Mouse (Mus musculus) hindbrain, embryonic 14.5 days (tissue): ENCODE results near the gene Rasl10b. TPM values are rescaled to one million over a fixed set of nuclear protein-coding genes. Genes with fewer than 3 reads are reported as not detected.
A peak's percentile ranks its signal among the peaks of the same experiment; 100 is the strongest.

Experiments
- ATAC-seq: fragments of 200-750 bp; cut with Nextera tagmentation; 2 replicates; pipeline ENCODE4 v1.8.0; 2017; ENCODE audit warnings: moderate number of reproducible peaks, mild to moderate bottlenecking, moderate TSS enrichment, moderate library complexity; ENCODE audit not compliant: low FRiP score
- DNase-seq: peaks from one replicate; pipeline ENCODE4 v3.0.0-alpha.2; 2015; ENCODE audit warnings: low spot score
- H3K27ac ChIP-seq: fragments of 300-500 bp; sonication (generic); 2 replicates; pipeline ENCODE4 v1.5.1; 2014; ENCODE audit warnings: mild to moderate bottlenecking, moderate library complexity
- H3K27me3 ChIP-seq: fragments of 300-500 bp; sonication (generic); 2 replicates; pipeline ENCODE4 v1.6.1; 2014; ENCODE audit warnings: mild to moderate bottlenecking, low read length, mixed read lengths; ENCODE audit not compliant: control insufficient read depth, insufficient read depth
- H3K36me3 ChIP-seq: fragments of 300-500 bp; sonication (generic); replicated peaks from 2 replicates; pipeline ENCODE4 v1.6.1; 2014; ENCODE audit not compliant: control insufficient read depth, insufficient read depth
- H3K4me1 ChIP-seq: fragments of 300-500 bp; sonication (generic); replicated peaks from 2 replicates; pipeline ENCODE4 v1.6.1; 2014; ENCODE audit warnings: antibody characterized with exemption, low read length, mixed read lengths; ENCODE audit not compliant: control insufficient read depth, insufficient read depth
- H3K4me2 ChIP-seq: fragments of 300-500 bp; sonication (generic); replicated peaks from 2 replicates; pipeline ENCODE4 v1.6.1; 2014; ENCODE audit warnings: mild to moderate bottlenecking, moderate library complexity
- H3K4me3 ChIP-seq: fragments of 300-500 bp; sonication (generic); replicated peaks from 2 replicates; pipeline ENCODE4 v1.5.1; 2014; ENCODE audit warnings: mild to moderate bottlenecking, low read length
- H3K9ac ChIP-seq: fragments of 300-500 bp; sonication (generic); 2 replicates; pipeline ENCODE4 v1.6.1; 2014
- H3K9me3 ChIP-seq: fragments of 300-500 bp; sonication (generic); 2 replicates; pipeline ENCODE4 v1.6.1; 2016; ENCODE audit warnings: low read length; ENCODE audit not compliant: control insufficient read depth
- WGBS: fragments of 180-500 bp; shearing (Covaris S2); extraction: QIAGEN DNeasy Blood & Tissue Kit; methylation state at CpG from one replicate; pipeline ENCODE4 v1.1.7; 2014; 5-methylcytosine and 5-hydroxymethylcytosine counted together
- polyA plus RNA-seq: library from polyadenylated mRNA; unstranded; fragments of >200 nt; fragmentation: Nextera tagmentation; extraction: Ambion mirVana; gene quantifications from 2 replicates; pipeline ENCODE4 v1.2.1, GENCODE M21; 2014

Rasl10b gene
- polyA plus RNA-seq = 27.1 and 28.6 TPM in 2 replicates

DNA sequence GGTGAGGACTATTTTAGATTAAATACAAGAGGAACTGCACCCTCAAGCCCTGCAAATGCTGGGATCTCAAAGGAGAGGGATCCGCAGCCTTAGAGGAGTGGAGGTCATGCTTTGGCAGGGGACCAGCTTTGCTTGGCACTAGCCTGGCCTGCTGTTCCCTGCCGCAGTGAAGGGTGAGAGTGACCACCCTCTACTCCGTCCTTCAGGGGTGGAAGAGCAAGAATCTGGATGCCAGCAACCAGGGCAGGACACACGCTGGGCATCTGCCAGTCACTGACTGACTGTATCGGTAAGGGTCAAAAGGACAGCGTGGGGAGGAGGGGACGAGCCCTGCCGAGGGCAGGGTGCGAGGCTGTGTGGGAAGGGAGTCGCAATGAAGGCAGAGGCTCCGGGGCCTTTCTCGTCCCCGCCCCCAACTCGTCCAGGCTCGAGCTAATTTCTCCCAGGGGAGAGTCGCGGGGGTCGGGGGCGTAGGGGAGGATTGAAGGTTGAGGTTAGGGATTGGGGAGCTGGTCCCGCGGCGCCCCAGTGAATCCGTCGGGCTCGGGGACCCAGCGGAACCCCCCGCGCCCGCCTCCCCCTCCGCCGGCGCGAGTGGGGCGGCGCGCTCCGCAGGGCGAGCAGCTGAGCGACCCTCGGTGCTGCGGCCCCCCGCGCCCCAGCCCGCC lies at the start of gene Rasl10b:
Gene Rasl10b, plus strand, starts transcription at position 51 of the 668 bp plus-strand sequence.
- no peaks in the 10 kb centered on the region for H3K36me3 ChIP-seq
- peak within 1 kb of the TSS; percentile 49; the same call in 1 of the 2 replicates for H3K27ac ChIP-seq
- peak within 1 kb of the TSS; percentile 89 for H3K9ac ChIP-seq
- peak within 1 kb of the TSS; percentile 77 for H3K4me3 ChIP-seq
- DNase-seq = peak; percentile 66
- peak; percentile 81 for ATAC-seq
- peak within 1 kb of the TSS; percentile 69 for H3K4me2 ChIP-seq
- no peaks in the 10 kb centered on the region for H3K27me3 ChIP-seq
- H3K9me3 ChIP-seq = no peaks in the 10 kb centered on the region
- peaks cover 12% of the 10 kb centered on the region; the same call in 1 of the 2 replicates for H3K4me1 ChIP-seq
- 1% methylated on average over 23 of the region's 44 CpGs for WGBS

DNA sequence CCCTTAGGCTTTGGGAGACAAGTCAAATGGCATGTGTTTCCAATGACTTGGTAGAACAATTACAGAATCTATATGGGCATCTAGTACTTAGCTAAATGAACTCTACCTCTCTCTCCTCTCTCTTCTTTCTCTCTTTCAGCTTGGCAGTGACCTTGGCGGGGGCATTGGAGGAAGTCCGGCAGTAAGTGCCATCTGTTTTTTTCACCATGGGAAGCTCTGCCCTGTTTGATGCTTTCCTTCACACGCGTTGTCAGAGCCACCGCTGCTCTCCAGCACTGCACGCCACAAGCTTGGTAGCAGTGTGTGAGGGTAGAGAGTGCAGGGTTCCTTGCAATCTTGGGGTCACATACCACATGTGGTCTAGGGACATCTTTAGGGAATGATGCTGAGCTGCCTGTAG lies 44.3 kb upstream of the Rasl10b start:
- Histone ChIP-seq H3K27ac (no peak overlapping the region), H3K4me2 (no peak overlapping the region), H3K9me3 (no peaks in the 10 kb centered on the region), H3K27me3 (no peaks in the 10 kb centered on the region), H3K4me1 (no peaks in the 10 kb centered on the region), H3K4me3 (no peak overlapping the region), H3K36me3 (peaks cover 58% of the 10 kb centered on the region), H3K9ac (no peak overlapping the region)
- 94% methylated on average over 6 of the region's 6 CpGs for WGBS
- DNase-seq = no peak
- no peak for ATAC-seq

DNA sequence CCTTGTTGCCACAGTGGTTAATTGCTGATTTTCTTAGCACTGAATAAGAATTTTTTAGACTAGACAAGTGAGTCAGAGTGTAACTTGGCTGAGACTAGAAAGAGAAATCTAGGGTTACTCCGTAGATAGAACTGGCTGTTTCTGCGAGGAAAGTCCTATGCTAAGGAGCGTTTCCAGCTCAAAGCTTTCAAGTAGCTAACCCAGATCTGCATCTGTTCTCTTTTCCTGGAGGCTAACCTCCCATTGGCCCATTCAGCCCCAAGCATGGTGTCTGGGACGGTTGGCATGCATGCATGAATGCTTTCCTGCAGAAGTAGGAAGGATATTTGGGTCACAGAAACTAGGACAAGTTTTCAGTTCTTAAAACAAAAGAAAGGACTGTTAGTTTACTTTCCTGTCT lies 37.7 kb upstream of the Rasl10b start:
- Histone ChIP-seq H3K4me1 (no peaks in the 10 kb centered on the region), H3K4me3 (no peak overlapping the region), H3K36me3 (peaks cover 91% of the 10 kb centered on the region), H3K9me3 (no peaks in the 10 kb centered on the region), H3K27me3 (no peaks in the 10 kb centered on the region), H3K4me2 (no peak overlapping the region), H3K9ac (no peak overlapping the region), H3K27ac (no peak overlapping the region)
- DNase-seq (no peak), ATAC-seq (no peak)
- 82% methylated on average over 4 of the region's 4 CpGs for WGBS

DNA sequence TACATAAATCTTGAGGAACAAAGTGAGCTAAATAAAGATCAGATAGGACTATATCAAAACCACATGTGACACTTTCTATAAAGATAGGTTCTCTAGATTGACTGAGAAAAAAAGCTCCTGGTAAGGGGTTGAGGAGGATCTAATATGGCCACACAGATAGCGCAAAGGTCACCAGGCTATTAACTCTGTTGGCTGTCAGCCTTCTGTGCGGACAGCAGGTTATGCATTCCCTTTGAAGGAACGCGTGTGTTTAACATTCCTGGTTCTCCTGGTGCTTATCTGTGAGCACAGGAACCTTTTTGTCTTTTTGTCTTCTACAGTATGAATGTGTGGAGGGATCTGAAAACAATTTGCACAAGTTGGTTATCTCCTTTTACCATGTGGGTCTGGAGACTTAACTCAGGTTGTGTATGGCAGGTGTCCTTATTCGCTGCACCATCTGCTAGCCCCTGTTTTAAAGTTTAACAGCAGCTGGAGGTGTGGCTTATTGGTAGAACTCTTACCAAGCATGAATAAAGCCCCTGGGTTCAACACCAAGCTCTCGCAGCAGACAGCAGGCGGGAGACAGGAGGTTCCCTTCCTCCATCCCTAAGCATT lies 29.1 kb upstream of the Rasl10b start:
- H3K4me1 ChIP-seq = peaks cover 4% of the 10 kb centered on the region
- H3K27me3 ChIP-seq = no peaks in the 10 kb centered on the region
- peaks cover 34% of the 10 kb centered on the region for H3K36me3 ChIP-seq
- WGBS = 83% methylated on average over 7 of the region's 7 CpGs
- H3K4me2 ChIP-seq = no peak overlapping the region
- no peak overlapping the region for H3K27ac ChIP-seq
- ATAC-seq (no peak), DNase-seq (no peak)
- H3K9ac ChIP-seq = no peak overlapping the region
- H3K9me3 ChIP-seq = no peaks in the 10 kb centered on the region
- no peak overlapping the region for H3K4me3 ChIP-seq

DNA sequence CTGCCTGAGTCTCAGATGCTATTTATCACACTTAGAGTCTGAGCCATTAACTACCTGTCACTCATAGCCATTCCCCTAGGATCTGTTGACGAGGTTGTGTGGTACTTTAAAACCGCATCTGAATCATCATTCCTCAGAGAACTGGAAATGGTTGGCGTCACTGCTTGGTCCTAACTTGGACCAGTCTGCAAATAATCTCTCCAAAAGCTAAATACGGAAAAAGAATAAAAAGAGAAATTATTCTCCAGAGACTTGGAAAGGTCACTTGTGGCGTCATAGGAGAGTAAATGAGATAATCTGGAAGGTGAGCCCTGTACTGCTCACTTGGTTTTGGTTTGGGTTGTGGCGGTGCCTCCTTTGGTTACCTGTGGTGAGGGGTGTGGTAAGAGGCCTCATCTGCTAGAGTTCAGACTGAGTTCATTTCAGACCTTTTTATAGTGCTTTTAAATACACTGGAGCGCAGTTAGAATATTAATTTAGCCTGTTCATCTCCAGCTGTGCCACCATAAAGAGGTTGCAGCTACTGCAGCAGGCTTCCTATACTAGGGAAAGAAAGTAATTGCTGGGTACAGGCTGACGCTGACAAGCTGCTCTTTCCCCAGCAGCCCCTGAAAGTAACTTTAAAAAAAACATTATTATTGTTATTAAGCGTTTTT lies 25.9 kb upstream of the Rasl10b start:
- Histone ChIP-seq H3K4me2 (no peak overlapping the region), H3K9ac (no peak overlapping the region), H3K27ac (no peak overlapping the region), H3K9me3 (no peaks in the 10 kb centered on the region), H3K27me3 (no peaks in the 10 kb centered on the region), H3K36me3 (peaks cover 15% of the 10 kb centered on the region), H3K4me1 (peaks cover 4% of the 10 kb centered on the region), H3K4me3 (no peak overlapping the region)
- 37% methylated on average over 9 of the region's 9 CpGs for whole genome bisulfite sequencing
- ATAC-seq = no peak
- peak; percentile 28 for DNase-seq

DNA sequence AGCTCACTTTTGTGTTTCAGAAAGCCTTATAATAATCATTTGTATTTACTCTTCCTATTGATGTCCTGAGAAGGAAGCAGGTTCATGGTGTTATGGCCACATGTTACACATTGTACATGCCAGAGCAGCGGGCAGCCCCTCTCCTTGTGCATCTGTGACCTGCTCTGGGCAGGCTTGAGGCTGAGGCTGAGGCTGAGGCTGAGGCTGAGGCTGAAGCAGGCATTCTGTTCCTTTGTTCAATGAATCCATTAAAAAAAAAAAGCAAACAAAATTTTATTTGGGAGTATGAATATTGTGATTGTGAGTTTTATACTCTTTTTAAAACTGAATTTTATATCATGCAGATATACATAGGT lies 25.4 kb upstream of the Rasl10b start:
- Histone ChIP-seq H3K4me2 (no peak overlapping the region), H3K9me3 (no peaks in the 10 kb centered on the region), H3K27ac (no peak overlapping the region), H3K36me3 (peaks cover 10% of the 10 kb centered on the region), H3K27me3 (no peaks in the 10 kb centered on the region), H3K9ac (no peak overlapping the region), H3K4me3 (no peak overlapping the region), H3K4me1 (peaks cover 4% of the 10 kb centered on the region)
- ATAC-seq (no peak), DNase-seq (no peak)
- WGBS = 58% methylated on average over 1 of the region's 1 CpGs

DNA sequence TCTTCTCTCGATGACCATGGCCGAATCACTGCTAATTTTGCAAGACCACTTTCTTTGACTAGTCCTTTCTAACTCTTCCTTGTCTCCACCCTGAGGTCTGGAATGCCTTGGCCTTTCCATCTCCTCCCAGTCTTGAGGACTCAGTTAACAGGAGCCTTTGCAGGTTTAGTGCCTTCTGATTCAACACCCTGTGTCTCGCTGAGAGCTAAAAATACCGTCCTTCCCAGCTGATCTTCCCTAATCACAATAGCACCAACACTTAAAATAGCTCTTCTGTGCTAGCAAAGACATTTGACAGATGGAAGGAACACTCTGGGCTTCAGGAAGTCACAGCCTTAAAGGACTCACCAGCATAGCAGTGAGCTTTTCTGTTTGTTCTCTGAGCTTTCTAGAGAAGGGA lies 15.9 kb upstream of the Rasl10b start:
- 91% methylated on average over 4 of the region's 4 CpGs for WGBS
- DNase-seq (no peak), ATAC-seq (no peak)
- Histone ChIP-seq H3K4me2 (no peak overlapping the region), H3K27me3 (no peaks in the 10 kb centered on the region), H3K9ac (no peak overlapping the region), H3K27ac (no peak overlapping the region), H3K9me3 (no peaks in the 10 kb centered on the region), H3K4me1 (no peaks in the 10 kb centered on the region; the same call in 1 of the 2 replicates), H3K36me3 (peaks cover 72% of the 10 kb centered on the region), H3K4me3 (no peak overlapping the region)

DNA sequence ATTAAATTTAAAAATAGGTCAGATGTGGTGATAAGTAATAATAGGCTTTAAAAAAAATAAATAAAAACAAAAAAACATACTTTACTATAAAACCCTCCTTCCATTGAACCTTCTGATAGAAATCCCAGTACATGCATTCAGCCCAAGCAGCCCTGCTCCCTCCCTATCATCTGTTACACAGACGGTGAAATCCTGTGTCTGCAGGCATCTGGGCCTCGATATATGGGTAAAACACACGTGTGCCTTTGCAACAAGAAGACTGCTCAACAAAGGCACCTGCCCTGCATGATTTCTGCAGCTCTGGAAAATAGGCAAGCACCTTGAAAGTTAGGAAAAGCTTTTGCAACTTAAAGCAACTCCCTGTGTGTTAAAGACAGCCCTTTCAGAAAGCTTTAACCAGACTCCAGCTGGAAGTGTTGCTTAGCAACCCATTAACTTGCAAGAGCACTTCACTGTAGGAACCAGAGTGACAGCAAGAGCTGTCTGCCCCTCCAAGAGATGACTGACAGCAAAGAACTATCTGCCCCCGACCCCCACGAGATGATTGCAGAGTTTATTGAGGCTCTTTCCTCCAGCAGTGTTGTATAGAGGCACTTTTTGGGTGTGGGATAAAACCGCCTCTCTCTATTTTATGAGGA lies 14.0 kb upstream of the Rasl10b start:
- ATAC-seq (no peak), DNase-seq (no peak)
- Histone ChIP-seq H3K27ac (no peak overlapping the region), H3K9me3 (no peaks in the 10 kb centered on the region), H3K9ac (no peak overlapping the region), H3K36me3 (peaks cover 86% of the 10 kb centered on the region), H3K27me3 (no peaks in the 10 kb centered on the region), H3K4me3 (no peak overlapping the region), H3K4me1 (no peaks in the 10 kb centered on the region; the same call in 1 of the 2 replicates), H3K4me2 (no peak overlapping the region)
- WGBS = 11% methylated on average over 6 of the region's 6 CpGs

DNA sequence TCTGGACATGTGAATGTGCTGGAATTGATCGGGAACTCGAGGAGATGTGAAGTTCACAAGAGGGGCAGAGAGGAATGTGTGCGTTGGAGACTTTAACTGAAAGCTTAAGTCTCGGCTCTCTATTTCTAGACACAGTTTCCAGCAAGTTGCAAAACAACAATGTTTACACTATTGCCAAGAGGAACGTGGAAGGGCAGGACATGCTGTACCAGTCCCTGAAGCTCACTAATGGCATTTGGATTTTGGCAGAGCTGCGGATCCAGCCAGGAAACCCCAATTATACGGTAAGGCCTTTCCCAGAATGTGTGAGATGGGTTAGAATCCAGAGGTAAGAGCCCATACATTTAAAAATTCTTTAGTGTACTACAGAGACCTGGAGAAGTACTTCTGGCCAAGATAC lies 11.3 kb upstream of the Rasl10b start:
- ATAC-seq (no peak), DNase-seq (no peak)
- Histone ChIP-seq H3K9ac (no peak overlapping the region), H3K36me3 (peaks cover 75% of the 10 kb centered on the region), H3K4me2 (no peak overlapping the region), H3K27me3 (no peaks in the 10 kb centered on the region), H3K4me3 (no peak overlapping the region), H3K4me1 (no peaks in the 10 kb centered on the region; the same call in 1 of the 2 replicates), H3K27ac (no peak overlapping the region), H3K9me3 (no peaks in the 10 kb centered on the region)
- 93% methylated on average over 7 of the region's 7 CpGs for WGBS
